Mouse (Mus musculus): ENCODE measurements around the gene Ttc30a2. TPM values are rescaled to one million over a fixed set of nuclear protein-coding genes. Genes with fewer than 3 reads are reported as not detected.

Gene Ttc30a2
- polyA plus RNA-seq (2014; fragmentation: Illumina TruSeq; extraction: RNeasy Lipid Tissue Mini Kit (QIAGEN cat#74804); ENCODE audit: insufficient read depth, low read depth, low replicate concordance), result 0.17 TPM

GRCm38 (mm10) chr2:75977752-75978368, at the start of gene Ttc30a2:
TSS of gene Ttc30a2 (minus strand) at chr2:75978170.

GRCm38 (mm10) chr2:75981440-75982081, 3.6 kb upstream of the Ttc30a2 start, which contains the start of gene Ttc30a1:
TSS of gene Ttc30a1 (minus strand) at chr2:75981967.

GRCm38 (mm10) chr2:75938117-75939063, 39.6 kb downstream of the Ttc30a2 start, which contains the start of gene Ttc30b:
TSS of gene Ttc30b (minus strand) at chr2:75938585.

Other genes starting within 250 kb of the Ttc30a2 start
- 12.9 TPM for gene Agps, start 146.0 kb downstream of the Ttc30a2 start, polyA plus RNA-seq (2014; fragmentation: Illumina TruSeq; extraction: RNeasy Lipid Tissue Mini Kit (QIAGEN cat#74804); ENCODE audit: insufficient read depth, low read depth, low replicate concordance)
- gene Ttc30b, start 39.6 kb downstream of the Ttc30a2 start, polyA plus RNA-seq (2014; fragmentation: Illumina TruSeq; extraction: RNeasy Lipid Tissue Mini Kit (QIAGEN cat#74804); ENCODE audit: insufficient read depth, low read depth, low replicate concordance), result 10.9 TPM
- gene Ttc30a1, start 3.8 kb upstream of the Ttc30a2 start, polyA plus RNA-seq (2014; fragmentation: Illumina TruSeq; extraction: RNeasy Lipid Tissue Mini Kit (QIAGEN cat#74804); ENCODE audit: insufficient read depth, low read depth, low replicate concordance), result 2.5 TPM